Mouse (Mus musculus): Measurements from ENCODE around the gene Kctd12b.
"Not testable (repeated sequence)": the region's sequence is repeated elsewhere in the genome, so short reads cannot be mapped to it uniquely, and the experiment has no call there.

Kctd12b gene

DNA sequence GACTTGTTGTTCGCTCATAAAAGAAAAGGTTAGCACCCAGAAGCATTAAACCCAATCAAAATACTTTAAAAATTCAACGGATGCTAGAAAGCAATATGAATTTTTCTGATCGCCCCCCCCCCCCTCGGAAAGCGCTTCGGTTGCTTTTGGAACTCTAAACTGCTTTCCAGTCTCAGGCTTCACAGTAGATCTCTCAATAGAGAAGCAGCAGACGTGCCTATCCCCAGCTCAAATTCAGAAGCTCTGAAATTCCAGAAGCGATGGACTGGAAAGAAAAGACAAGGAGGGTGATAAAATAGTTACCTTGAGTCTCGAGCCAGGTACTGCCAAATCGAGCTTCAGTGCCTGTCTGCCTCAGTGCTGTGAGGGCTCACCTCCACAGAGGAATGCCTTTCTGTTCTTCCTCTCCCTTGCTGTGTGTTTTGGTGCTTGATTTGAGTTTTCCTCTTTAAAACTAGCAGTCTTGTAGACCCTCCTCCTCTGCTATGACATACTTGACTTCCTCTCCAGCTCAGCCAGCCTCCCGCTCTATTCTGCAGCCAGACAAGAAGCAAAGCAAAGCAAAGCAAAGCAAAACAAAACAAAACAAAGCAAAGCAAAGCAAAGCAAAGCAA is at the start of gene Kctd12b:
Kctd12b (minus strand) TSS at position 610 of the 614 bp plus-strand sequence.
- peak; percentile 6 for DNase-seq

DNA sequence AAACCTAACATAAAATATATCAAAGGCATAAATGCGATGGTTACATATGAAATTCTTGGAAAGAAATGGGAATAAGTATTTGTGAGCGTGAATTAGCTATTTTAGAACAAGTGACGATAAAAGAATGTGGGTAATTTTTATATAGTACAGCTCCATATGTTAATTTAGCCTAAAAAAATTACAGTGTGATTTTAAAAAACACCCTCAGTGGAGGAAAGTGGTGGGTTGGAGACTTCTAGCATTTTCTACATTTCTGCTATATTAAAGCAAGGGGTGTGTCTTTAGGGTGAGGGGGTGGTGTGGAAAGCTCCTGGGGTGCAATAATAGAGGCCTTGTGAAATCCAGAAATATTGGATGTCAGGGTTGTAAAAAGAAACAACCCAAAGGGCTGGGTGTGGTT is 46.3 kb upstream of the Kctd12b start:
- DNase-seq = no peak

DNA sequence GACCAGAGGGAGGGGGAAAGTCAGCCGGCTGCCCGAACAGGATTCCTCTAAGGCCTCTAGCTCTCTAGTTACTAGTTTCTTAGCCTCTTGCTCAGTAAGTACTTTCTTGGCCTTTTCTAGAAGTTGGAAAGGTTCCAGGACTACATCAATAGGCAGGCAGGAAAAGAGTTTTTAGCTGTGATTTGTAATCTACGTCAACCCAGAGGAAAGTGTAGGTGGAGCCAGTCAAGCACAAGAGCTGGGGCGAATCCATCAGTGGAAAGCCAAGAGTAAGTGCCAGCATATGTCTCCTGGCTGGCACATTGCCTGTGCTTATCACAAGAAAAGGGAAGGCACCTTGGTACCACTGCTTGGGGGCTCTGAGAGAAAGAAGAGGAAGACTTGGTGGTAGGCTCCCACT is 39.5 kb upstream of the Kctd12b start:
- no peak for DNase-seq

DNA sequence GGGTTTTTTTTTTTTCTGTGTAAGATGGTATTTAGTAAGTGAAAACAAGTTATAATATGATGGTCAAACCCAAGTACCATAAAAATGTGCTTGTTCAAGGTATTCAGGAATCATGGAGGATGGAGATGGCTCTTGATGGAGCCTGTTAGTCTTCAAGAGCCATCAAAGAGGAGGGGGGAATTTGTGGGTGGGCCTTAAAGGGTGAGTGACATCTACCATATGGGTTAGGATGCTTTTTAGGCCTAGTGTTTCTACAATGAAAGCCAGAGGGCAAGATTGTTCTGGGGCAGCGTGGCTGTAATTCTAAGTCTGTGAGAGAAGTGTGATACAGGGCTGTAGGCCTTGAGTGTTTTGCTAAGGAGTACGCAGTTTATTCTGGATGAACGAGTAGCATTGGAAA is 28.2 kb upstream of the Kctd12b start:
- no peak for DNase-seq

DNA sequence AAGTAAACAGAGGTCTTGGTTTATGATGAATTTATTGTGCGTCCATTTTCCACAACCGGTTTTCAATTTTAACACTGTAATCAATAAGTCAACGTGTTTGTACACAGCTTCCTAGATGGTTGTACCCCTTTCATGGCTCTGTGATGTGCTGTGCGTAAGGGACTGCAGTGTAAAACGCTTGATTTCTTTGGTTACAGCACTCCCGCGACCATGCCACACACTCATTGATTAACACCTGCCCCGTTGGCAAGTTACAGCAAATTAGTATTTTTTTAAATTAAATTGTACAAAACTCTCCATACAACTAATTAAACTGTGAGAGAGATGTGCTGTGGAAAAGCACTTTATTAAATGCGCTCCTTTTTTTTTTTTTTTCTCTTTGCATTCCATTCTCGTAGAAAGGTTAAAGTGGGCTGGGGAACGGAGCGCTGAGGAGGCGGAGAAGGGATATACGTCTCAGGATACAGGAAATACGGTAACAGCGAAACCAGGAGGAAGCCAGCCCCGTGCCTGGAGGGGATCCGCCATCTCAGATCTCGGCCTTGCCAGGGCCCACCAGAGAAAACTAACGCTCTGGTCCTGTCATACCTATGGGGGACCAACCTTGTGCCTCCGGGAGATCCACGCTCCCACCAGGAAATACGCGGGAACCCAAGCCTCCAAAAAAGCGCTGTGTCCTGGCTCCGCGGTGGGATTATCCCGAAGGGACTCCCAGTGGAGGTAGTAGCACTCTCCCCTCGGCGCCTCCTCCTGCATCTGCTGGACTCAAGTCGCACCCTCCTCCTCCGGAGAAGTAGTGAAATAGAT is 27.1 kb upstream of the Kctd12b start, which contains the start of gene Nbdy:
Nbdy (plus strand) TSS at position 481 of the 807 bp plus-strand sequence.
- DNase-seq = peak; percentile 48

DNA sequence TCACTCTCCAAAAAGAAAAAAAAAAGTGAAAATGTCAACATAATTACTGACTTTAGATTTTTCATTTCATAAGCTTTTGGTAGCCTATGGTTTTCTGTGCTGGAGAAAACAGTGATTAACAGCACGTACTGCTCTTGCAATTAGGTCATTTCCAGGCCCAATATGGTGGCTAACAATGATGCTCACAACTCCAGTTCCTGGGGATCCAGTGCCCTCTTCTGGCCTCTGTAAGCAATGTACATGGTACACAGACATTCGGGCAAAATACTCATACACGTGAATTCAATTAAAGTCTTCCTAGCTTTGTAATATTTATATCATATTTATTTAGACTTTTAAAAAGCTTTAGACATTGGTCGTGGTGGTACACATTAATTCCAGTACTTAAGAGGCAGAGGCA is 23.4 kb upstream of the Kctd12b start:
- DNase-seq = peak; percentile 2

DNA sequence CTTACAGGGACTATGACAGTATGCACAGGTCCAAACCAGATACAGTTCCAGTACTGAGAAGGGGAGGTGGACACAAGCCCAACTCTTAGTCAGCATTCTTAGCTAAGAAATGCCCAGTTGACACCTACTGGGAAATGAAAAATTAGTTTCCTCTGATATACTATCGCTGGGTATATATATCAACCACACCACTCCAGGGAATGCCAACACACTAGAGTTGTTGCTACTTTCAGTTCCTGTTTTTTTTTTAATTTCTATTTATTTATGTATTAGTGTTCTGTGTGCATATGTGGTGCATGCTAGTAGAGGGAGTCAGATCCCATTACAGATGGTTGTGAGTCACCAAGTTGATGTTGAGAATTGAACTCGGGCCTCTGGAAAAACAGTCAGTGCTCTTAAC is 20.5 kb upstream of the Kctd12b start:
- DNase-seq = no peak

DNA sequence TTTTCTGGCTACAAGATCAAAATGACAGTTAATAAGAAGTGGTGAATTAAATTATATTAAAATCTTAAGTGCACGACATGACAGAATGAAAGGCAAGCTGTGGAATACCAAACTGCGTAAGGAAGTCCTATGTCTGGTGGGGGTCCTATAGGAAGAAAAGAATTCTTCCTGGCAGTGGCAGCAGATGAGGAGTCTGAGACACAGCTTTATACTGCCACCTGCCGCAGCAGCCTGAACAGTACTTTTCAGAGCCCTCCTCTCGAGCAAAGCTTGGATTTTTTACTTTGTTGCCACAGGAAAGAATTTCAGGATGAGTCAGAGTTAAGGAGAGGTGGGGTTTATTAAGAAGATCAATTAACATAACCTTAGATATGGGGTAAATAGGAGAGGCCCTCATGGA is 11.5 kb upstream of the Kctd12b start:
- DNase-seq = no peak

DNA sequence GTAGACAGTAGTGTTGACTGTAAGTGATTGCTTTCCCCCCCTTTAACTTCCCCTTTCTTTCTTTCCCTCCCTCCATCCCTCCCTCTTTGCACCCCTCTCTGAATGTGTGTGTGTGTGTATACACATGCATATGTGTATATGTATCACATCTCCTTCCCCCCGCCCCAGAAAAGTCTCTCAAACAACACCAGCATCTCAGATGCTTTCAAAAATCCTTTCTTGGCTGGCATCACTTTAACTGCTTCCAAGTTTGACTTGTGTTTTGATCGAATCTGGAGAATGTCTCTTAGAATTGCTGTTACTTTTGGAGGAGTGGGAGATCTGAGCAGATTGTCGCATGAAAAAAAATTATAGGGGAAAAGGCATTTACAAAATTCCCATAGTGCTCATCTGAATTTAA is 4.3 kb upstream of the Kctd12b start:
- DNase-seq = no peak

DNA sequence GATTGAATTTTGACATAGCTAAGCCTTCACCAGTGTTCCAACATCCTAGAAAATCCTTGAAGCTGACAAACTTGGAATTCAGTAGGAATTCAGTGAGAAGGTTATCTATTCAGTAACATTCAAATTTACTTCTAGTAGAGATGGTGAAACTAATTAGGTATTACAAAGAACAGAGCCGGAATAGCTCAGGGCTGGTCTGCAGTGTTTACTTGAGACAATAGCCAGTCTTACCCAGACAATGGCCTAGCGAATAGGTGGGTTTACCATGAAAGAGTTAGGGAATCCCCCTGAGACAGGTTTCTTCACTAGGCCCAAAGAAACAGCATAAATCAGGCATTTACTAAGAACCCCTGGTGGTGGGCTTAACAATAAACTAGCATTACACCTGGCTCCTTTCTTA is 28.0 kb downstream of the Kctd12b start:
- not testable (repeated sequence) for DNase-seq

DNA sequence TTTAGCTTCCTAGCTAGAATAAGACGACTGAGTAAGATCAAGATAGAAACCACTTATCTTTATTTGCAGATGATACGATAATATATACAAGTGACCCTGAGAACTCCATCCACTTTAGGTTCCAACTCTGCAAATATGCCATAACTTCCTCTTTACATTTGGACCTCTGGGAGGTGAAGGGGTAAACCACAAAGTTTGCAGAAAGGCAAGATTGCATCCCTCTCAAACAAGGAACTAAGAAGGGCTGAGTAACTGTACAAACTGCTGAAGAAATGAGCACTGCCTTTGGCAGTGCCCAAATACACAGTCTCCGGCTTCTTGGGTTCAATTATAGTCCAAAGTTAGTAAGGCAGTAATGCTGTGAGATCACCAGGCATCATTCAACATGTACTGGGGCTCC is 31.3 kb downstream of the Kctd12b start:
- DNase-seq = no peak

DNA sequence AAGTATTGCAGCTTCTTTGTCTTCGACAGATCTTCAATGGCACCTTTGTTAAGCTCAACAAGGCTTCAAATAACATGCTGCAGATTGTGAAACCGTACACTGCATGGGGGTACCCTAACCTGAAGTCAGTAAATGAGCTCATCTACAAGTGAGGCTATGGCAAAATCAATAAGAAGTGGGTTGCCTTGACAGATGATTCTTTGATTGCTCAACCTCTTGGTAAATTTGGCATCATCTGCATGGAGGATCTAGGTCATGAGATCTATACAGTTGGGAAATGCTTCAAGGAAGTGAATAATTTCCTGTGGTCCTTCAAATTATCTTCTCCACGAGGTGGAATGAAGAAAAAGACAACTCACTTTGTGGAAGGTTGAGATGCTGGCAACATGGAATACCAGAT is 39.2 kb downstream of the Kctd12b start:
- no peak for DNase-seq

DNA sequence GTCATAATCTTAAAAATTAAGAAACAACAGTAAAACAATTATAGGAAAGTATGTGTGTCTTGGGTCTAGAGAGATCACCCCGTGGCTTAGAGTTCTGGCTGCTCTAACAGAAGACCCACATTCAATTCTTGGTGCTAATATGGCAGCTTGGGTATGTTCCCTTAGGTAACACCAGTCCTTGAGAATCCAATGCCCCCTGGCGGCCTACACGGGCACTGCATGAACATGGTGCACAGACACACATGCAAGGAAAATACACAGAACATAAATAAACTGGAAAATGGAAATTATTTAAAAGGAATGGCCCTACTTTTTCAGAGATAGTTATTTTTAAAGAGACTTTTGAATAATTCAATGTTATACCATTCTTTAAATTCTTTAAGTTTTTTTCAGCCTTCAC is 55.6 kb downstream of the Kctd12b start:
- peak; percentile 3 for DNase-seq

DNA sequence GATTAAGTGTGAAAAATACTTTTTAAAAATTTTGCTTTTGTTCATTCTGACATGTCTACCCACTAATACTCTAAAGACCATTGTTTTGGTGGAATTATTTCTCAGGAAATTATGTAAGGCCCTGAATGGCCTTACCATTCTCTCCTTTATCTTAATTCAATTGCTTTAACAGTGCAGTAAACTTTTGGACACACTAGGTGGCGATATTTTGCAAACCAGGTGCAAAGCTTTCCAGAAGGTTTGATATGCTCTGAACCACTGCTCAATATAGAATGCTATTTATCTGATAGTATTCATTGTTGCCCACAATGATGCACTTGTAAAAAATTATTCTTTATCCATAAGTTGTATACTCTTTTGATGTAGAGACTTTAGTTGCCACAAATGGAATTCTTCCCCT is 59.9 kb downstream of the Kctd12b start:
- no peak for DNase-seq

Measured in thymus, postnatal 25 days (tissue).